Mouse (Mus musculus): Measurements from ENCODE around the gene Ip6k1. TPM values are rescaled to one million over a fixed set of nuclear protein-coding genes. Genes with fewer than 3 reads are reported as not detected.
A peak's percentile ranks its signal among the peaks of the same experiment; 100 is the strongest.

The Ip6k1 gene
- polyA plus RNA-seq, 1 experiment, result 57.1 TPM

DNA sequence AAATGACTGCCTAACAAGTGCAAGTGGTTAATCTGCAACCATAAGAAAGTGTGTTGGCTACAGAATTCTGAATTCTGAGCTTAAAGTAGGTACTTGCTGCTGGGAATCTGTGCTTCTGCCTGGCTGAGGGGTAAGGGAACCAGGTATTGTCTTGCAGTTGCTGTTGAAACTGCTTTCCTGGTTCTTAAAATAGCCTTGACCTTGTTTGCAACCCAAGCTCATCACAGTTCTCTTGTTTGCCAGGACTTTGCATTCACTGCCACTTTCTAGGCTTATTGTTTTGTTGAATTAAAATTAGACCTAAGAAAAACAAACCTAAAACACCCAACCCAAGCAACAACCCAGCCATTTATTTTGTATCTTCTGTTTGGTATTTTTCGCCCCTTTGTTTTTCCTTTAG is 18.4 kb downstream of the Ip6k1 start:
- no peak for DNase-seq (ENCODE audit: low read depth, low spot score)
- 94% methylated on average over 1 of the region's 1 CpGs for WGBS

DNA sequence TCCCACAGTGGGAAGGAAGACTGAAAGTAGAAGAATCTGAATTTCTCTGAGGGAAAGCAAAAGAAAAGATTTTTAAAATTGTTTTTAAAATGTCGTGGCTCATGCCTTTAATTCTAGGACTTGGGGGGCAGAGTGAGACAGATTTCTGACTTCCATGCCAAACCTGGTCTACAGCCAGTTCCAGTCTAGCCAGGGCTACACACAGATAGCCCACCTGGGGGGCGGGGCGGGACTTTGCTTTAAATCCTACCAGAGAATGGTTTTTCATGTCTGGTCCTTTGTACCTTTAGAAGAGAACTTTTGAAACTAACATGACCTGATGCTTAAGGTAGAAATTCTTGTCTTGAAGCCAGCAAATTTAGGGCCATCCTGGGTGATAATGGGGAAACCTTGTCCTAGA is 20.9 kb downstream of the Ip6k1 start:
- DNase-seq (ENCODE audit: low read depth, low spot score), result no peak

DNA sequence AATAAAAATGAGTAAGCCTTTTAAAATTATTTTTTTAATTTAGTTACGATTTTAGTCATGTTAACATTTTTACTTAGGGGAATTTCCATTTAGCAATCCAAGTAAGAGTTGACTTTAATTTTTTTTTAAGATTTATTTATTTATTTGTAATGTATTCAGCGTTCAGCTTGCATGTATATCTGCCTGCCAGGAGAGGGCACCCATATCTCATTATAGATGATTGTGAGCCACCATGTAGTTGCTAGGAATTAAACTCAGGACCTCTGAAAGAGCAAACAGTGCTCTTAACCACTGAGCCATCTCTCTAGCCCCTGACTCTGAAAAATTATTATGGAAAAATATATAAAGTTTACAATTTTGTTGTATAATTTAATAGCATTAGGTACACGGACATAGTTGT is 24.3 kb downstream of the Ip6k1 start:
- WGBS, result 79% methylated on average over 3 of the region's 3 CpGs
- no peak for DNase-seq (ENCODE audit: low read depth, low spot score)

More for the DNA sequence above, 20.9 kb downstream of the Ip6k1 start:
- 87% methylated on average over 3 of the region's 3 CpGs for WGBS

DNA sequence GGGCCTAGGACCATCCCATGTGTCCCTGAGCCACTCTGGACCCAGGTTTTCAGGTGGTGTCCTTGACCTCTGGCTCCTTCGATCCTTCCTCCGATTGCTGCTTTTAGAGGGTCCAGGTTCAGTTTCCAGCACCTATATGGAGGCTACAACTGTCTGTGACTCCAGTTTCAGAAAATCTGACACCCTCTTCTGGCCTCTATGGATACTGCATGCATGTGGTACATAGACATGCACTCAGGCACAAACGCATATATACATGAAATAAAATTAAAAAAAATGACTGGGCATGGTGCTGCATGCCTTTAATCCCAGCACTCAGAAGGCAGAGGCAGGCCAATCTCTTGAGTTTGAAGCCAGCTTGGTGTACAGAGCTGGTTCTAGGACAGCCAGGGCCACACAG is 25.6 kb downstream of the Ip6k1 start:
- DNase-seq (ENCODE audit: low read depth, low spot score), result no peak
- over 99% methylated on average over 3 of the region's 3 CpGs for WGBS

DNA sequence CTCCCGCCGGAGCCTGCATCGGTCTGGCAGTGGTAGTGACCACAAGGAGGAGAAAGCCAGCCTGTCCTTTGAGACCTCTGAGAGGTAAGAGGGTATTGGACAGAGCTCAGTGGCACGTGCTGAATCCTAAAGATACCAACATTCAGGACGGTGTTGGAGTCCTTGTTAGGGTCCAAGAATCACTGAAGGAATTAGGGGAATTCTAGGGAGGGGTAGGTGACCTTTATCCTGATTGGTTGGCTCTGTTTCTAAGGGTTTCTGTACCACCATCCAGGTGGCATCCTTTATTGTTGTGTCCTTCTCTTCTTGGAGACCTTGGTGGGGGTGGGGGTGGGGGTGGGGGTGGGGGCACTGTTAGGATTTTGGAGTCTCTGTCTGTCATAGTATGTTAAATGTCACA is 29.8 kb downstream of the Ip6k1 start:
- DNase-seq (ENCODE audit: low read depth, low spot score), result no peak
- 94% methylated on average over 5 of the region's 5 CpGs for WGBS

DNA sequence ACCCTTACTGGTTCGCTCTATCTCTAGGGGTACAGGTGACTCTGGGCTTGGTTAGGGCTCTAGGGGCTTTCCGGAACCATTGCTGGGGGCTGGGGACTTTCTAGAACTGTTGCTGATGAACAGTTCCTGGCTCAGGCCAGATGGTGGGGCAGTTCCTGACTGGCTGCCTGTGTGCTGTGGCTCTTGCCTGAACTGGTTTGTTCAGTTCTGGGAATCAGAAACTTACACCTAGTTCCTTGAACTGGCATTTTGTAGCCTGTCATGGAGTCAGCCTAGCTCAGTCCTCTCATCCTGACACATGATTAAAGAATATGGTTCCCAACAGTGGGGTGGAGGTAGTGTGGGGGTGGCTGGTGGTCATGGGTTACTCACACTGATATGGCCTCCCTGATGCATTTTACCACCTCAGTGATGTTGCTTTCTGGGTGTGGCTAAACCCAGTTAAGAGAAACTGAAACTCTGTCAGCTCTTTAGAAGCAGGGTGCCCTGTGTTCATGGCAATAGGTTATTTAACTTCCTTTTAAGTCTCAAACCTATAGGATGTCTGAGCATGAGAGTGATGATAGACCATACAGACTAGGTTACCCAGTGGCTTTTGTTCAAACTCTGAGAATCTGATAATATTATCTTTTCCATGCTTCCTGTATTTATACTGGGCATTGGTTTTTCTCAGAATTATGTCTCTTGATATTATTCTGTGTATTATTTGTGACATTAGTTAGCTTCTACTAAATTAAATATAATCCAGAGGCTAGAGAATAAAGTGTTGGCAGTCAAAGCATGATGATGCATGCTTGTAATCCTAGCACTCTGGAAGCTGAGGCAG is 33.2 kb downstream of the Ip6k1 start:
- WGBS, result 48% methylated on average over 2 of the region's 2 CpGs
- peak; percentile 33 for DNase-seq (ENCODE audit: low read depth, low spot score)

DNA sequence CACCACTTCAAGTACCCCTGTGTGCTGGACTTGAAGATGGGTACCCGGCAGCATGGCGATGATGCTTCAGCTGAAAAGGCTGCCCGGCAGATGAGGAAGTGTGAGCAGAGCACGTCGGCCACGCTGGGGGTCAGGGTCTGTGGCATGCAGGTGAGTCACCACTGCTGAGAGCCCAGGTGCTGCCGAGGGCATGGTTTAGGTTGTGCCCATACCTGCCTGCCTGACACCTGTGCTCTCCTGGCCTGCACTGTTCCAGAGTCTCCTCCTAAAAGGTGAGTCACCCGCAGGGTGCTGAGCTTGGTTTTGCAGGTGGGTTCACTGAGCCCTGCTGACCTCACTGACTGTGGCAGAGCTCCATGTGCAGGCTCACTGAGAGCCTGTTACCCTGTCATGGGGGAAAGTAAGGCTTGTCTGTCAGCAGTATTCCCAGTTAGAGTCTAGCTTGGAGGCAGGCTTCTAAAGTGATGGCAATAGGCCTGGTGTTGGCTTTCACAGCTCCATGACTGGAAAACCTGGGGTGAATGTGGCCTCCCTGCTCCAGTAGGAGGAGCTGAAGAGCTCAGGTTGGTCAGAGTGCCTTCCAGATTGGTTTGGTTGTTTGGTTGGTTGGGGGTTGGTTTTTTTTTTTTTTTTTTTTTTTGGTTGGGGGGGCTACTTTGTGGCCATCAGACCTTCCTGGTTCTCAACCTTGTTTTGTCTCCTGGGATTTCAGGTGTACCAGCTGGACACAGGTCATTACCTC is 42.6 kb downstream of the Ip6k1 start:
- DNase-seq (ENCODE audit: low read depth, low spot score), result no peak
- 95% methylated on average over 8 of the region's 8 CpGs for WGBS

DNA sequence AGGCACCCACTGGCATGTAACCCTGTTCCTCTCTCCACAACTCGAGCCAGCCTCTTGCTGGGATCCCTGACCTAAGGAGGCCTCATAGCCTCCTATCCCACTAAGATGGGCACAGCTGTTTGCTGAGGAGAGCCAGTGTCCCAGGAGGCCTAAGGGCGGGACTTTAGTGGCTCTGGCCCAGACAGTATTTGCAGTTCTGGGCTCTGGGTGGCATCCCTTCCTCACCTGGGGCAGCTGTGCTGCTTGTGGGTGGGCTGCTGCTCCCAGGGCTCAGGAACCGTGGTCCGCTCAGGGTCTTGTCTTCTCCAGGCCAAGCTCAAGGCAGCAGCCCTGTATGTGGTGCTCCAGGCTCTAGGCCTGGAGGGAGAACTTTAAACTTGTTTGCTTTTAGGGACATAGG is 44.3 kb downstream of the Ip6k1 start:
- DNase-seq (ENCODE audit: low read depth, low spot score), result no peak
- 95% methylated on average over 4 of the region's 4 CpGs for WGBS

DNA sequence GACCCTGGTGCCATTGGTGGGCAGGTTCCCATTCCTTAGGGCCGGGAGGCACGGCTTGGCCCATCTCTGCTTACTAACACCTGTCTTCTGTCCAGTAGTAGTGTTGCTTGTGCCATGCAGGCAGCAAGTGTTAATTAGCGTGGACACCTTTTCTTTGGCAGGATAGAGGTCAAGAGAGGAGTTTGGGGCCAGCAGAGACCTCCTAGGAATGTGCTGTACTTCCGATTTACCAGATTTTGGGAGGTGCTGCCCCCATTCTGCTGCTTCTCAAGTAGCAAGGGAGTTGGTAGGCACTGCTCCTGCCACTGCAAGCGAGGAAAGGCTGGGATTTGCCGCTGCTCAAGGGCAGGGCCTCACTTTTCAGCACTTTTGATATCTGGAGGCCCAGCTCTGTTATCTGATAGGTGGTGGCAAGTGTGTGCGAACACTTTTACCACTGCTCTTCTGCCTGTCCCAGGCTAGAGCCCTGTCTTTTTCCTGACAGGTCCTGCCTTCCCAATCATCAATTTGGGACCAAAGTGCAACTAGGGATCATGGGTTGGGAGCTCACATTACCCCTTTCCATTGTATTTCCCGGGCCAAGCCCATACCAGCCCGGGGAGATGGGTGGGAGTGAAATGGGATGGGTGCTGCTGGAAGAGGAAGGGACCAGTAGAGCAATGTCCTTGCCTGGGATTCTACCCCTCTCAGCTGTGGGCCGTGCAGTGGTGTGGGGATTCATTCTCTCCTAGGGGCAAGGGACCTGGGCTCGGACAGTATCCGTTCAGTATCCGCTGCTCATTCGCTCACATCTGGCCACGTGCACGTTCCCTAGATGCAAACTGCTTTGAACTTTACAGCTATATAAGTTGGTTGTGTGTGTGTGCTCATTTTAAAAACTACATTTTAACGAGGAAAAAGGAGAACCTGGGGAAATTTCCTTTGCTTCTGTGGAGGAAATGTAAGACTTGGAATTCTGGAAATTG is 45.6 kb downstream of the Ip6k1 start:
- 34% methylated on average over 17 of the region's 17 CpGs for WGBS

DNA sequence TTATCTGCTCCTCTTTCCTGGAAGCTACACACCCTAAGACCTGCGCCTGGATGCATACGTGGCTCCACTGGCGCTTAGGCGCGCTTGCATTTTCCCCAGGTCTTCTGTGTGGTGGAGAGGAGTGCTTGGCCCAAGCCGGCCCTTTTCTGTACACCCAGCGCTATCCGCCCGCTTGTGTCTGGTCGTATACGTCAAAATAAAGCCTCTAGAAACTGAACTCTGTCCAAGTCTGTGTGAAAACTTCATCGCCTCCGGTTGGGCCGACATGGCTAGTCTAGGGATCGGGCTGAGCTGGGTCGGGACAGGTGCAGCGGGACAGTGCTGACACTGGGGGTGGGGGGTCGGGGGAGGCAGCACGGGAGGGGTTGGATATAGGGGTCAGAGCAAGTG is 46.3 kb downstream of the Ip6k1 start:
- DNase-seq (ENCODE audit: low read depth, low spot score), result no peak
- under 1% methylated on average over 19 of the region's 19 CpGs for WGBS

More for the DNA sequence above, 45.6 kb downstream of the Ip6k1 start:
- no peak for DNase-seq (ENCODE audit: low read depth, low spot score)

DNA sequence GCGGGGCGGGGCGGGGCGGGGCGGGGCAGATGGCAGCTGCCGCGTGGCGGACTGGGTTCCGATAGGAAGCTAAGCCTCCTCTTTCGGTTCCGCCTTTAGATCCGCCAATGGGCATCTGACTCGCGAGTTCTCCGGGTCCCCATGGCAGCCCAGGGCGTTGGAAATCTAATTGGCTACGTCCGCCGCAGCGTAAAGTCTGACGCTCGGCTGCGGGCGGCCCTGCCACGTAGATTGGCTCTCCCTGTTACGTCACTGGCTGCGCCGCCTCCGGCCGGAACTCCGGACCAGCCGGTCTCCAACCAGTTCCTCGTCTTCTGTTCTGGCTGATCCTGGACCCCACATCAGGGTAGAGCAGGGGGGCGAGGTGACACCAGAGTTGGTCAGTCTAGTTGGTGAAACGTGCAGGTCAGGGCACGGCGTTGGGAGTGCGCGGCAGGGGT is 46.7 kb downstream of the Ip6k1 start, which contains the start of gene Gmppb:
Gene Gmppb, plus strand, starts transcription at position 227 of the 440 bp plus-strand sequence.
- DNase-seq (ENCODE audit: low read depth, low spot score), result peak; percentile 93
- under 1% methylated on average over 35 of the region's 39 CpGs for WGBS

DNA sequence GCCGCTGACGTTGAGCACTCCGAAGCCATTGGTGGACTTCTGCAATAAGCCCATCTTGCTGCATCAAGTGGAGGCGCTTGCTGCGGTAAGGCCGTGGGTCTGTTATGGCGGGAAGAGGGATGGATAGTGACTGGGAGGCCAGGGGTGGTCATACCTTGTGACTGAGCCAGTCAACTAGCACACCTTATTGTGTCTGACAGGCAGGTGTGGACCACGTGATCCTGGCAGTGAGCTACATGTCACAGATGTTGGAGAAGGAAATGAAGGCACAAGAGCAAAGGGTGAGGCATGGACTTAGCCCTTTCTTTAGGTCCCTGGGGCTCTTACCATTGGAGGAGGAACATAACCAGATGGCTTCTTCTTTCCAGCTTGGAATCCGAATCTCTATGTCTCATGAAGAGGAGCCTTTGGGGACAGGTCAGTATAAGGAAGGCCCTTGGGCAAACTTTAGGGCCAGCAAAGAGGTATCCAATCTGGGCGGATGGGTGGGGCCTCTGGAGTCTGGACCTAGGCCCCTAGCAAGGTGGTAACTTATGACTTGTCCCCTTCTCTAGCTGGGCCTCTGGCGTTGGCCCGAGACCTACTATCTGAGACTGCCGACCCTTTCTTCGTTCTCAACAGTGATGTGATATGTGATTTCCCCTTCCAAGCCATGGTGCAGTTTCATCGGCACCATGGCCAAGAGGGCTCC is 47.4 kb downstream of the Ip6k1 start:
- WGBS, result 27% methylated on average over 15 of the region's 15 CpGs
- peak; percentile 73 for DNase-seq (ENCODE audit: low read depth, low spot score)

DNA sequence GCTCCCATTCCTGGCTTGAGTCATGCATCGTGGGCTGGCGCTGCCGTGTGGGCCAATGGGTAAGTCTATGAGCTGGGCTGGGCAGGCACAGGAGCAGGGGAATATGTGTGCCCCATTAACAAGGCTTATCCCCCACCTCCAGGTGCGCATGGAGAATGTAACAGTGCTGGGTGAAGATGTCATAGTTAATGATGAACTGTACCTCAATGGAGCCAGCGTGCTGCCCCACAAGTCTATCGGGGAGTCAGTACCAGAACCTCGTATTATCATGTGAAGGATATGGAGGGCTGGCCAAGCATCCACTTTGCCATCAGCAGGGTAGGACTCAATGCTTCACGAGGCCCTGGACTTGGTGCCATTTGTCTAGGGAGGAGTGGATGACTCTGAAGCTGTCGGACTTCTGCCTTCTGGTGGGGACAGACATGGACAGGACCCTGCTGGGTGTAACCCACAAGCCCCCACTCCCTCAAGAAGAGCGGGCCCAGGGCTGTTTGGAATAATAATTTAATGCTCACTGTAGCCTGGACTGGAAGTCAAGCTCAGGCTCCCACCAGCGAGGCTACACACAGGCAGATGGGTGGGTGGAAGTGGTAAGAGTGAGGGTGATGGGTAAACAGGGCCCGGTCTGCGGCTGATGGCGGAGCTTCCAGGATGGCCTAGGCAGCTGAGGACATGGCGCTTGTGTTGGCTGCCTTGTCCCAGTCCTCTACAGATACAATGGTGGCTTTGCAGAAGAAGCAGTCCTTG is 49.1 kb downstream of the Ip6k1 start:
- DNase-seq (ENCODE audit: low read depth, low spot score), result no peak
- WGBS, result 91% methylated on average over 15 of the region's 15 CpGs

DNA sequence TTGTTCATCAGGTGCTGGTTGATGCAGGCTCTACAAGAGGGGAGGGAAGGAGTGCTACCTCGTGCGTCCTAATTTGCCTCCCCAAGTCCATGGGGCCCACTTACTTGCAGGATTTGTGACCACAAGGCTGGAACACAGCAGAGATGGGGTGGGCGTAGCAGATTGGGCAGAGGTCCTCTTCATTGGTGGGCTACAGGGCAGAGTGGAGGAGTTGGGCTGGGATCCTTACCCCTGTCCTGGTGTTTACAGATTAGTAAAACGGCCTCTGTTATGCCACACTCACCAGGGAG is 49.6 kb downstream of the Ip6k1 start:
- 69% methylated on average over 4 of the region's 4 CpGs for WGBS
- no peak for DNase-seq (ENCODE audit: low read depth, low spot score)

DNA sequence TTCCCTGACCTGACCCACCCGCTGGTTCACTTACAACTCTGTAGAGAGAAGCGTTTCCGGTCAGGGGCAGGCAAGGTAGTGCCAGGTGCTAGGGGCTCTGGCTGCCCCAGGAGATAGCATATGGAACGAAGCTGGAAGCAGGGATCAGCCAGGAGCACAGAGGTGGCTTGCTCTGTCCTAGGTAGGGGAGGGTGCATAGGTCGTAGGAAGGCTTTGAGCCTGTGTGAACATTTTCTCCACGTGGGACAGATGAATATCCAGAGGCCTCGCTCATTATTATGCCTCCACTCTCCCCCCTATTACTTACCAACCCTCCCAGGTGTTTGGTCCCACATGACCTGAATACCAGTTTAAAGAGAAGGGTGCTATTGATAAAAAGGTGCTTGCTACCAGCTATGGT is 50.1 kb downstream of the Ip6k1 start:
- WGBS, result 70% methylated on average over 7 of the region's 7 CpGs
- no peak for DNase-seq (ENCODE audit: low read depth, low spot score)

DNA sequence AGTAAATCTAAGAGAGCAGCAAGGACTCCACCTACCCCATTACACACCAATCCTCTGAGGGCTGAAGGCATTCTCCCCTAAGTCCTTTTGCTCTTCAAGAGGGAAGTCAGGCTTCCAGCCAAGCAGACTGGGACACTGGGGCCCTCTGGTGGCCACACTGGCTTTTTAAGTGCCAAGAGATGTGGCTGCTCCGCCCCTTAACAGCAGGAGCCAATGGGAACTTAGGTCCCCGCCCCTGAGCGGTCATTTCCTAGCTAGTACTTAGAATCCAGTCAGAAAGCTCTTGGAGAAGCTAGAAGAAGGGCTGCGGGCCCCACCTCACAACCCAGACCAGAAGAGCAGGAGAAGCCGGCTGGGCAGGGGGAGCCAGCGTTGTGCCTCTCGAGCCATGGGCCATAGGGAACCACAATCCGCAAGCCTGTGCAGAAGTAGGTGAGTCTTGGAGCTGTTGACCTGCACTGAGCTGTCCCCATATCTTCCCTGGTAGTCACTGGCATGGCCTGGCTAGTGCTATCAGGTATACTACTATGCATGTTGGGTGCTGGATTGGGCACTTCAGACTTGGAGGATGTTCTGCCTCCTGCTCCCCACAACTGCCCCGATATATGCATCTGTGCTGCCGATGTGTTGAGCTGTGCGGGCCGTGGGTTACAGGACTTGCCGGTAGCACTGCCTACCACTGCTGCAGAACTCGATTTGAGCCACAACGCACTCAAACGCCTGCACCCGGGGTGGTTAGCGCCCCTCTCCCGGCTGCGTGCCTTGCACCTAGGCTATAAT is 50.8 kb downstream of the Ip6k1 start, which contains the start of gene Amigo3:
Gene Amigo3, plus strand, starts transcription at position 275 of the 780 bp plus-strand sequence.
- DNase-seq (ENCODE audit: low read depth, low spot score), result peak; percentile 91
- 48% methylated on average over 20 of the region's 20 CpGs for WGBS

DNA sequence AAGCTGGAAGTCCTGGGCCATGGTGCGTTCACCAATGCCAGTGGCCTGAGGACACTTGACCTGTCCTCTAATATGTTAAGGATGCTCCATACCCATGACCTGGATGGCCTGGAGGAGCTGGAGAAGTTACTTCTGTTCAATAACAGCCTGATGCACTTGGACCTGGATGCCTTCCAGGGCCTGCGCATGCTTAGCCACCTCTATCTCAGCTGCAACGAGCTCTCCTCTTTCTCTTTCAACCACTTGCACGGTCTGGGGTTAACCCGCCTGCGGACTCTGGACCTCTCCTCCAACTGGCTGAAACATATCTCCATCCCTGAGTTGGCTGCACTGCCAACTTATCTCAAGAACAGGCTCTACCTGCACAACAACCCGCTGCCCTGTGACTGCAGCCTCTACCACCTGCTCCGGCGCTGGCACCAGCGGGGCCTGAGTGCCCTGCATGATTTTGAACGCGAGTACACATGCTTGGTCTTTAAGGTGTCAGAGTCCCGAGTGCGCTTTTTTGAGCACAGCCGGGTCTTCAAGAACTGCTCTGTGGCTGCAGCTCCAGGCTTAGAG is 51.4 kb downstream of the Ip6k1 start:
- WGBS, result 61% methylated on average over 15 of the region's 15 CpGs
- no peak for DNase-seq (ENCODE audit: low read depth, low spot score)
